Mouse (Mus musculus): ENCODE data around the gene Kctd13. TPM values are rescaled to one million over a fixed set of nuclear protein-coding genes. Genes with fewer than 3 reads are reported as not detected.

The Kctd13 gene
- polyA plus RNA-seq, 1 experiment, result 21.5 TPM

DNA sequence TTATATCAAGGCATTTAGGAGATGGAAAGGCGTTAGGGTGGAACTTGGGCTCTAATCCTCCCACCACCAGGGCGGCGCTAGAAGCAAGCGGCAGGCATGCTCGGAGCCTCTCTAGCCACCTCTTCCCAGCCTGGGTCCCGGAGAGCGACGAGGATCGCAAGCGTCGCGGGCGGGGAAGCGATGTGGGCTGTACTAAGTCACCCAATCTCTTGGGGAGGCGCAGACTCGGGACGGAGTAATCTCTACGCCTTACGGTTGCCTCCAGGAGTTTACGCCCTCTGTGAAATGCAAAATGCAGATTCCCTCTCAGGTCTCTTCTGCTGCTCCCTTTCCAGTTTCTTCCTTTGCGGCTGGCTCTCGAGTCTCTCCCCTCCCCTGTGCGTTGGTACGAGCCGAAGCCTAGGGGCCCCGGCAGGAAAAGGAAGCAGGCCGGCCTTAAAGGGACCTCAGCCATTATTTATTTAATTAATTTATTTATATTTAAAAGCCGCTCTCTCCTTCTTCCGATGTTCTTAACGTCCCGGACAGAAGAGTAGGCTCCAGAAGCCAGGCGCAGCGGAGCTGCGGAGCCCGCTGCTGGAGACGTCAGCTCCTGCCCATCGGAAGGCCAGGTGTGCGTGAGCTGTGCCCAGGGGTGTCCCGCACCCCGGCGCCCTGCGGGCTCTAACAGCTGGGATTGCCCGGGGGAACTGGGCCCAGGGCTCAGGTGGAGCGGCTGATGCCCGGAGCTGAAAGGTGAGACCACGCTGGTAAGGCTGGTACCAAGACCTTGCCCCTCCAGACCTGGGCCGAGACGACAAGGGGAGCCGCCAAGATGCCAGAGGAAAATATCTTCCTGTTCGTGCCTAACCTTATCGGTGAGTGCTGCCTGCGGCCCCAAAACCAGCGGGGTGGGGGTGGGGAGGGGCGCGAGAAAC lies 47.5 kb downstream of the Kctd13 start, which contains the start of gene Cdiptos:
Gene Cdiptos, minus strand, starts transcription at position 149 of the 917 bp plus-strand sequence.
- WGBS, result under 1% methylated on average over 55 of the region's 55 CpGs
- Histone ChIP-seq H3K4me3 (ENCODE audit: extremely low read depth, insufficient read depth, insufficient read length) (peak within 1 kb of the TSS; percentile 84), H3K27ac (ENCODE audit: insufficient read depth, low read length) (peak within 1 kb of the TSS; percentile 95), H3K27me3 (ENCODE audit: control insufficient read depth, insufficient read depth, low read length) (no peaks in the 10 kb centered on the region), H3K36me3 (ENCODE audit: control insufficient read depth, insufficient read depth, low read length) (peaks cover 18% of the 10 kb centered on the region), H3K4me1 (ENCODE audit: control insufficient read depth, insufficient read depth, insufficient read length) (no peaks in the 10 kb centered on the region; the same call in 1 of the 2 replicates)
- peak; percentile 94 for TF ChIP-seq CTCF (IDR thresholded peaks at IDR 0.05; ENCODE audit: extremely low read depth, insufficient read depth, insufficient read length, insufficient replicate concordance)
- no peak for TF ChIP-seq POLR2A (IDR thresholded peaks at IDR 0.05; ENCODE audit: low read depth, low read length)
- DNase-seq (ENCODE audit: low read depth in 1 of 2, low spot score in 2 of 2), result peak; percentile 92 to 93

DNA sequence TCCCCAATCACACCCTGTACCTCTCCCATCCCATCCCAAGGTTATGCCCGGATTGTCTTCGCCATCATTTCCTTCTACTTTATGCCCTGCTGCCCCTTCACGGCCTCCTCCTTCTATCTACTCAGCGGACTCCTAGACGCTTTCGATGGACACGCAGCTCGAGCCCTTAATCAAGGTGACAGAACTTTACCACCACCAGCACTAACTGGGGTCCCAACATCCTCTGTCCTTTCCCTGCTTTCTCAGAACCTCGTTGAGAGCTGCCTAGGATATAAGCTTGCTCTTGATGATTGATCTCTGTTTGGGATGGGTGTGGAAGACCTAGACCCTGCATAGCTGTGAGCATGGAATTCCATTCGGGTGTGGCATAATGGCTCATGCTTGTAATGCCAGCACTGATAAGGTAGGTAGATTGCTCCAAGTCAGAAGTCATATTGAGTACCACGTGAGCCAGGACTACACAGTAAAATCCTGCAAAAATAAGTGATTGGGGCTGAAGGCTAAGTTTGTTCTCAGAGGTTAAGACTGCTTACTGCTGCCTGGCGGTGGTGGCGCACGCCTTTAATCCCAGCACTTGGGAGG lies 48.3 kb downstream of the Kctd13 start:
- Histone ChIP-seq H3K4me3 (ENCODE audit: extremely low read depth, insufficient read depth, insufficient read length) (peak overlapping the region; percentile 84), H3K27me3 (ENCODE audit: control insufficient read depth, insufficient read depth, low read length) (no peaks in the 10 kb centered on the region), H3K4me1 (ENCODE audit: control insufficient read depth, insufficient read depth, insufficient read length) (no peaks in the 10 kb centered on the region; the same call in 1 of the 2 replicates), H3K27ac (ENCODE audit: insufficient read depth, low read length) (peak overlapping the region; percentile 95), H3K36me3 (ENCODE audit: control insufficient read depth, insufficient read depth, low read length) (peaks cover 20% of the 10 kb centered on the region)
- TF ChIP-seq CTCF (IDR thresholded peaks at IDR 0.05; ENCODE audit: extremely low read depth, insufficient read depth, insufficient read length, insufficient replicate concordance) (no peak), POLR2A (IDR thresholded peaks at IDR 0.05; ENCODE audit: low read depth, low read length) (no peak)
- DNase-seq (ENCODE audit: low read depth in 1 of 2, low spot score in 2 of 2), result no peak
- WGBS, result 26% methylated on average over 14 of the region's 14 CpGs

DNA sequence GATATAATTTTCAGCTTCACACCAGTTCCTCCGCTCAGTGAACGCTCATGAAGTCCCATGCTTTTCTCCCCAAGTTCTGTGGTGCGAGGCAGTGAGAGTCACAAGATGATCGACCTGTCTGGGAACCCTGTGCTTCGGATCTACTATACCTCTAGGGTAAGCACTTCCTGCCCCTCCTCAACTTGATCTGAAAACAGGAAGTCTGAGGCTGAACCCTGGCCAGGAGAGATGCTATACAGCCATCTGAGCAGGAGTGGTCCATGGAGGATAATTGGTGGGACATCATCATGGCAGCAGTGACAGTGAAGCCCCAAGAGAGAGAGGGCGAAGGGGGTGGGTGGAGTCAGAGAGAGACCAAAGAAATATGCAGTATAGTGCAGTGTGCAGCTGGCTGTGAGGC lies 50.2 kb downstream of the Kctd13 start:
- peaks cover 20% of the 10 kb centered on the region for H3K36me3 ChIP-seq (ENCODE audit: control insufficient read depth, insufficient read depth, low read length)
- WGBS, result 63% methylated on average over 6 of the region's 6 CpGs
- H3K4me3 ChIP-seq (ENCODE audit: extremely low read depth, insufficient read depth, insufficient read length), result peak overlapping the region; percentile 29; the same call in 1 of the 2 replicates
- no peaks in the 10 kb centered on the region; the same call in 1 of the 2 replicates for H3K4me1 ChIP-seq (ENCODE audit: control insufficient read depth, insufficient read depth, insufficient read length)
- no peaks in the 10 kb centered on the region for H3K27me3 ChIP-seq (ENCODE audit: control insufficient read depth, insufficient read depth, low read length)
- TF ChIP-seq POLR2A (IDR thresholded peaks at IDR 0.05; ENCODE audit: low read depth, low read length), result no peak; the same call in 1 of the 2 replicates
- no peak for TF ChIP-seq CTCF (IDR thresholded peaks at IDR 0.05; ENCODE audit: extremely low read depth, insufficient read depth, insufficient read length, insufficient replicate concordance)
- no peak for DNase-seq (ENCODE audit: low read depth in 1 of 2, low spot score in 2 of 2)
- H3K27ac ChIP-seq (ENCODE audit: insufficient read depth, low read length), result peak overlapping the region; percentile 52

DNA sequence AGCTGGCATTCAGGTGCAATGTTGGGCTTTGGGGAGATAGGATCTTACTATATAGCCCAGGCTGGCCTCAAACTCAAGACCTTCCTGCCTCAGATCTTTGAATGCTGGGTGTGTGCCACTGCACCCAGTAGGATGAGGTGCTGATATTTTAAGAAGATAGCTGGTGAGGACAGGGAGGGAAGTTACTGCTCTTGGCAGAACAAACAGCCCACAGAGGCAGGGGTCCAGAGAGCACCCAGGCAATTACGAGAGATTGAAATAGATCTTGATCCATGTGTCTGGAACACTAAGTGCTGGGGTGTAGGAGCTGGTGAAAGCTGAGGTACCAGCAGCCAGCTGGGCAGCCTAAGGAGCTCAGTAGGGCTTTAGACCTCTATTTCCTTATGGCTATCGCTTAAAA lies 52.9 kb downstream of the Kctd13 start:
- TF ChIP-seq CTCF (IDR thresholded peaks at IDR 0.05; ENCODE audit: extremely low read depth, insufficient read depth, insufficient read length, insufficient replicate concordance) (no peak), POLR2A (IDR thresholded peaks at IDR 0.05; ENCODE audit: low read depth, low read length) (no peak)
- Histone ChIP-seq H3K27ac (ENCODE audit: insufficient read depth, low read length) (no peak overlapping the region), H3K4me1 (ENCODE audit: control insufficient read depth, insufficient read depth, insufficient read length) (no peaks in the 10 kb centered on the region; the same call in 1 of the 2 replicates), H3K36me3 (ENCODE audit: control insufficient read depth, insufficient read depth, low read length) (peaks cover 20% of the 10 kb centered on the region), H3K4me3 (ENCODE audit: extremely low read depth, insufficient read depth, insufficient read length) (no peak overlapping the region), H3K27me3 (ENCODE audit: control insufficient read depth, insufficient read depth, low read length) (no peaks in the 10 kb centered on the region)
- WGBS, result 98% methylated on average over 2 of the region's 2 CpGs
- DNase-seq (ENCODE audit: low read depth in 1 of 2, low spot score in 2 of 2), result no peak

DNA sequence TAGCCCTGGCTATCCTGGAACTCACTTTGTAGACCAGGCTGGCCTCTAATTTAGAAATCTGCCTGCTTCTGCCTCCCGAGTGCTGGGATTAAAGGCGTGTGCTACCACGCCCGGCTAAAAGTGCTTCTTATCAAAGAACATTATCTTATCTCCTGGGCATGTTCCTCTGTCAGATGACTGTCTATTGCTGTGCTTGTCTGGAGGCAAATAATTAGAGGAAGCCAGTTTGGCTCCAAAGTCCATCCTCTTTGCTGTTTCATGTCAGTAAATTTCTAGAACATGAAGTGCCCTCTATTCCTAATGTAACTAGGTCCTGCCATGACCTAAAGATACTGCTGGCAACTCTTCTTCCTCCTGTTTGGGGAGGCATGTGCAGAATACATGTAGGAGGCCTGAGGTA lies 53.4 kb downstream of the Kctd13 start:
- H3K27ac ChIP-seq (ENCODE audit: insufficient read depth, low read length), result no peak overlapping the region
- no peak for DNase-seq (ENCODE audit: low read depth in 1 of 2, low spot score in 2 of 2)
- H3K4me3 ChIP-seq (ENCODE audit: extremely low read depth, insufficient read depth, insufficient read length), result no peak overlapping the region
- 81% methylated on average over 4 of the region's 4 CpGs for WGBS
- H3K36me3 ChIP-seq (ENCODE audit: control insufficient read depth, insufficient read depth, low read length), result peaks cover 23% of the 10 kb centered on the region
- TF ChIP-seq POLR2A (IDR thresholded peaks at IDR 0.05; ENCODE audit: low read depth, low read length), result no peak
- no peak for TF ChIP-seq CTCF (IDR thresholded peaks at IDR 0.05; ENCODE audit: extremely low read depth, insufficient read depth, insufficient read length, insufficient replicate concordance)
- no peaks in the 10 kb centered on the region for H3K27me3 ChIP-seq (ENCODE audit: control insufficient read depth, insufficient read depth, low read length)
- H3K4me1 ChIP-seq (ENCODE audit: control insufficient read depth, insufficient read depth, insufficient read length), result no peaks in the 10 kb centered on the region; the same call in 1 of the 2 replicates

DNA sequence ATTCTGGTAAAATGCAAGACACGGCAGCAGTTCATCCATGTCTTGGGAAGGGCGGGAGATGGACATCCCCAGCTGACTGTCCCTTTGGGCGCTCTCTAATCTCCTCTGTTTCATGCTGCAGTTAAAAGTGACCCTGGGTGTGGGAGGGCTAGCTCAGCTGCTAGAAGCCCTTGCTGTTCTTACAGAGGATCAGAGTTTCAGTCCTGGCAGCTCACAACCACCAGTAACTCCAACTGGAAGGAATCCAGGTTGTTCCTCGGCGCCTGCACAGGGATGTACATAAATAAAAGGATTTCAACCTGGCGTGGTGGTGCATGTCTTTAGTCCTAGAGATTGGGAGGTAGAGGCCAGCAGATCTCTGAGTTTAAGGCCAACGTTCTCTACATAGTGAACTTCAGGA lies 54.4 kb downstream of the Kctd13 start:
- no peak for DNase-seq (ENCODE audit: low read depth in 1 of 2, low spot score in 2 of 2)
- no peak overlapping the region for H3K27ac ChIP-seq (ENCODE audit: insufficient read depth, low read length)
- 91% methylated on average over 7 of the region's 7 CpGs for WGBS
- no peak for TF ChIP-seq POLR2A (IDR thresholded peaks at IDR 0.05; ENCODE audit: low read depth, low read length)
- H3K27me3 ChIP-seq (ENCODE audit: control insufficient read depth, insufficient read depth, low read length), result no peaks in the 10 kb centered on the region
- H3K36me3 ChIP-seq (ENCODE audit: control insufficient read depth, insufficient read depth, low read length), result peaks cover 27% of the 10 kb centered on the region
- H3K4me1 ChIP-seq (ENCODE audit: control insufficient read depth, insufficient read depth, insufficient read length), result no peaks in the 10 kb centered on the region; the same call in 1 of the 2 replicates
- H3K4me3 ChIP-seq (ENCODE audit: extremely low read depth, insufficient read depth, insufficient read length), result no peak overlapping the region

All from spleen, adult 2 months (tissue).